Mouse (Mus musculus): ENCODE data around the gene Dnajc6. TPM values are rescaled to one million over a fixed set of nuclear protein-coding genes. Genes with fewer than 3 reads are reported as not detected.
A peak's percentile ranks its signal among the peaks of the same experiment; 100 is the strongest.

Gene Dnajc6
- under 1 TPM; 0.51 to 0.74 TPM for total RNA-seq (2021)
- long read RNA-seq, experiment 1, partial matches to known transcripts = 1 of 1 reads
- long read RNA-seq, experiment 1, other reads (novel, unspliced or antisense) = 0 of 1 reads
- long read RNA-seq, experiment 2 = 0 reads

- peak in 1 of 2 experiments; percentile 16 for DNase-seq
Observed at GRCm38 (mm10) chr4:101496534-101497237, at the start of gene Dnajc6. Gene Dnajc6, plus strand, starts transcription at chr4:101496648.

- no peak for DNase-seq
Observed at GRCm38 (mm10) chr4:101448701-101449100, 47.7 kb upstream of the Dnajc6 start.

- DNase-seq = no peak
Observed at GRCm38 (mm10) chr4:101449344-101449743, 47.1 kb upstream of the Dnajc6 start.

- DNase-seq = peak; percentile 50 to 57
Observed at GRCm38 (mm10) chr4:101450150-101450780, 46.2 kb upstream of the Dnajc6 start.

GRCm38 (mm10) chr4:101451089-101451488, 45.4 kb upstream of the Dnajc6 start:
- DNase-seq = no peak

GRCm38 (mm10) chr4:101452829-101453228, 43.6 kb upstream of the Dnajc6 start:
- no peak for DNase-seq

GRCm38 (mm10) chr4:101457176-101457575, 39.3 kb upstream of the Dnajc6 start:
- no peak for DNase-seq

GRCm38 (mm10) chr4:101458341-101458740, 38.1 kb upstream of the Dnajc6 start:
- peak; percentile 53 to 79 for DNase-seq

GRCm38 (mm10) chr4:101459358-101459757, 37.1 kb upstream of the Dnajc6 start:
- DNase-seq = no peak

- DNase-seq = no peak
Observed at GRCm38 (mm10) chr4:101460114-101460513, 36.3 kb upstream of the Dnajc6 start.

- DNase-seq = no peak
Observed at GRCm38 (mm10) chr4:101462065-101462464, 34.4 kb upstream of the Dnajc6 start.

GRCm38 (mm10) chr4:101466264-101466663, 30.2 kb upstream of the Dnajc6 start:
- DNase-seq = no peak

- DNase-seq = no peak
Observed at GRCm38 (mm10) chr4:101469242-101469641, 27.2 kb upstream of the Dnajc6 start.

GRCm38 (mm10) chr4:101470543-101470942, 25.9 kb upstream of the Dnajc6 start:
- no peak for DNase-seq

GRCm38 (mm10) chr4:101472767-101473166, 23.7 kb upstream of the Dnajc6 start:
- peak; percentile 31 to 37 for DNase-seq

GRCm38 (mm10) chr4:101490320-101490917, 6.0 kb upstream of the Dnajc6 start:
- peak in 1 of 2 experiments; percentile 23 for DNase-seq

- DNase-seq = no peak
Observed at GRCm38 (mm10) chr4:101491704-101492103, 4.7 kb upstream of the Dnajc6 start.

- DNase-seq = no peak
Observed at GRCm38 (mm10) chr4:101493611-101494197, 2.7 kb upstream of the Dnajc6 start.

GRCm38 (mm10) chr4:101496188-101496533, 287 bp upstream of the Dnajc6 start:
- DNase-seq = no peak

- peak in 1 of 2 experiments; percentile 28 for DNase-seq
Observed at GRCm38 (mm10) chr4:101497336-101497735, 888 bp downstream of the Dnajc6 start.

- DNase-seq = no peak
Observed at GRCm38 (mm10) chr4:101504470-101505007, 8.1 kb downstream of the Dnajc6 start.

- no peak for DNase-seq
Observed at GRCm38 (mm10) chr4:101505966-101506365, 9.5 kb downstream of the Dnajc6 start.

GRCm38 (mm10) chr4:101506372-101506771, 9.9 kb downstream of the Dnajc6 start:
- DNase-seq = no peak

All from heart, adult 18-20 months (tissue).